Mouse (Mus musculus) MEL (cell line): ENCODE measurements at regions not wholly inside any gene's neighbourhood (a gene's known extent, or its start where the extent isn't known, plus 50 kb on each side); places are given as distances from the start of the nearest gene placed in this dataset.

Experiments used
- DNase-seq: peaks from one replicate; pipeline ENCODE4 v3.0.0; 2011; ENCODE audit warnings: low read depth, low spot score
- H3K27ac ChIP-seq: 2 replicates; pipeline ENCODE4 v1.5.1; 2012; ENCODE audit warnings: low read depth, mild to moderate bottlenecking, control low read depth, low read length, moderate library complexity; ENCODE audit not compliant: control insufficient read depth
- H3K27me3 ChIP-seq, 2 experiments: fragments of 150-350 bp in 1 of 2; sonication (generic) in 1 of 2; 2 replicates each; pipeline ENCODE4 v1.6.1; 2012; ENCODE audit warnings: low read length in 2 of 2, mild to moderate bottlenecking in 2 of 2, improper control_type of control experiment in 1 of 2, moderate library complexity in 1 of 2; ENCODE audit not compliant: insufficient read depth in 2 of 2, control insufficient read depth in 1 of 2
- H3K36me3 ChIP-seq, 2 experiments: 2 replicates each; pipeline ENCODE4 v1.6.1; 2012 to 2014; ENCODE audit warnings: low read length in 2 of 2, improper control_type of control experiment in 1 of 2, inconsistent platforms in 1 of 2, mild to moderate bottlenecking in 1 of 2; ENCODE audit not compliant: insufficient read depth in 2 of 2, control insufficient read depth in 1 of 2
- H3K4me1 ChIP-seq, 2 experiments: fragments of 150-350 bp in 1 of 2; sonication (generic) in 1 of 2; 2 replicates each; pipeline ENCODE4 v1.6.1; 2012; ENCODE audit warnings: low read length in 2 of 2, improper control_type of control experiment in 1 of 2, mild to moderate bottlenecking in 1 of 2; ENCODE audit not compliant: insufficient read depth in 2 of 2, control insufficient read depth in 1 of 2
- H3K4me3 ChIP-seq, 2 experiments: fragments of 150-350 bp in 1 of 2; sonication (generic) in 1 of 2; 2 replicates each; pipeline ENCODE4 v1.5.1; 2012; ENCODE audit warnings: low read depth in 2 of 2, low read length in 2 of 2, mild to moderate bottlenecking in 2 of 2, moderate library complexity in 2 of 2, control low read depth in 1 of 2, improper control_type of control experiment in 1 of 2; ENCODE audit not compliant: control insufficient read depth in 1 of 2, insufficient read depth in 1 of 2
- H3K79me2 ChIP-seq: 2 replicates; pipeline ENCODE4 v1.6.1; 2012; ENCODE audit warnings: mild to moderate bottlenecking, low read length, moderate library complexity; ENCODE audit not compliant: control insufficient read depth, poor library complexity, insufficient read depth
- H3K9ac ChIP-seq: 2 replicates; pipeline ENCODE4 v1.6.1; 2012; ENCODE audit warnings: low read depth, mild to moderate bottlenecking, control low read depth, low read length, moderate library complexity; ENCODE audit not compliant: control insufficient read depth, poor library complexity, severe bottlenecking
- H3K9me3 ChIP-seq: fragments of 150-350 bp; sonication (generic); replicated peaks from 2 replicates; pipeline ENCODE4 v1.6.1; 2012; ENCODE audit warnings: mild to moderate bottlenecking, low read length, improper control_type of control experiment, moderate library complexity; ENCODE audit not compliant: insufficient read depth
- CHD1 ChIP-seq: IDR thresholded peaks from 2 replicates; pipeline ENCODE4 v1.6.1; 2012; ENCODE audit warnings: low read depth, mild to moderate bottlenecking, inconsistent platforms, low read length, improper control_type of control experiment
- CHD2 ChIP-seq: IDR thresholded peaks from 2 replicates; pipeline ENCODE4 v1.6.1; 2011; ENCODE audit warnings: low read length, improper control_type of control experiment
- E2F4 ChIP-seq: IDR thresholded peaks from 2 replicates; pipeline ENCODE4 v1.6.1; 2011; ENCODE audit warnings: low read depth, low read length, improper control_type of control experiment, borderline replicate concordance
- ELF1 ChIP-seq: IDR thresholded peaks from 2 replicates; pipeline ENCODE4 v1.6.1; 2014; ENCODE audit warnings: low read depth, mild to moderate bottlenecking, inconsistent platforms, low read length, improper control_type of control experiment, moderate library complexity
- EP300 ChIP-seq, 2 experiments: IDR thresholded peaks; 2 replicates each; pipeline ENCODE4 v1.6.1; 2011; ENCODE audit warnings: improper control_type of control experiment in 2 of 2, low read length in 2 of 2, low read depth in 1 of 2, mild to moderate bottlenecking in 1 of 2
- ETS1 ChIP-seq: IDR thresholded peaks from 2 replicates; pipeline ENCODE4 v1.6.1; 2012; ENCODE audit warnings: low read depth, mild to moderate bottlenecking, inconsistent platforms, low read length, improper control_type of control experiment, moderate library complexity
- GATA1 ChIP-seq: IDR thresholded peaks from 2 replicates; pipeline ENCODE4 v1.6.1; 2011; ENCODE audit warnings: low read depth, low read length, improper control_type of control experiment
- HCFC1 ChIP-seq: IDR thresholded peaks from 2 replicates; pipeline ENCODE4 v1.6.1; 2012; ENCODE audit warnings: low read depth, mild to moderate bottlenecking, inconsistent platforms, low read length, improper control_type of control experiment, moderate library complexity
- JUND ChIP-seq: IDR thresholded peaks from 2 replicates; pipeline ENCODE4 v1.6.1; 2011; ENCODE audit warnings: low read depth, mild to moderate bottlenecking, improper control_type of control experiment, low read length
- KAT2A ChIP-seq: conservative IDR thresholded peaks from 2 replicates; pipeline ENCODE4 v1.6.1; 2012; ENCODE audit warnings: low read depth, low read length, improper control_type of control experiment, inconsistent platforms
- MAZ ChIP-seq: IDR thresholded peaks from 2 replicates; pipeline ENCODE4 v1.6.1; 2012; ENCODE audit warnings: low read depth, mild to moderate bottlenecking, inconsistent platforms, low read length, improper control_type of control experiment
- MEF2A ChIP-seq: IDR thresholded peaks from 2 replicates; pipeline ENCODE4 v1.6.1; 2014; ENCODE audit warnings: low read depth, mild to moderate bottlenecking, inconsistent platforms, low read length, improper control_type of control experiment; ENCODE audit not compliant: poor library complexity, insufficient replicate concordance, severe bottlenecking; ENCODE audit errors: extremely low read depth
- NRF1 ChIP-seq: IDR thresholded peaks from 2 replicates; pipeline ENCODE4 v1.6.1; 2014; ENCODE audit warnings: low read depth, mild to moderate bottlenecking, inconsistent platforms, low read length, improper control_type of control experiment, moderate library complexity; ENCODE audit not compliant: poor library complexity, insufficient read depth, severe bottlenecking
- POLR2A ChIP-seq, 2 experiments: IDR thresholded peaks; 2 replicates each; pipeline ENCODE4 v1.6.1; 2011 to 2012; ENCODE audit warnings: low read length in 2 of 2, mild to moderate bottlenecking in 2 of 2, control low read depth in 1 of 2, improper control_type of control experiment in 1 of 2, low read depth in 1 of 2, moderate library complexity in 1 of 2; ENCODE audit not compliant: control insufficient read depth in 1 of 2, insufficient read depth in 1 of 2, poor library complexity in 1 of 2
- POLR2AphosphoS2 ChIP-seq: IDR thresholded peaks from 2 replicates; pipeline ENCODE4 v1.6.1; 2011; ENCODE audit warnings: low read length, improper control_type of control experiment
- SMC3 ChIP-seq: IDR thresholded peaks from 2 replicates; pipeline ENCODE4 v1.6.1; 2011; ENCODE audit warnings: low read depth, low read length, improper control_type of control experiment
- TAL1 ChIP-seq: IDR thresholded peaks from 2 replicates; pipeline ENCODE4 v1.6.1; 2012; ENCODE audit warnings: mild to moderate bottlenecking, inconsistent platforms, low read length, moderate library complexity, mixed read lengths
- TBP ChIP-seq: IDR thresholded peaks from 2 replicates; pipeline ENCODE4 v1.8.0; 2011; ENCODE audit warnings: low read depth, low read length, improper control_type of control experiment

DNA sequence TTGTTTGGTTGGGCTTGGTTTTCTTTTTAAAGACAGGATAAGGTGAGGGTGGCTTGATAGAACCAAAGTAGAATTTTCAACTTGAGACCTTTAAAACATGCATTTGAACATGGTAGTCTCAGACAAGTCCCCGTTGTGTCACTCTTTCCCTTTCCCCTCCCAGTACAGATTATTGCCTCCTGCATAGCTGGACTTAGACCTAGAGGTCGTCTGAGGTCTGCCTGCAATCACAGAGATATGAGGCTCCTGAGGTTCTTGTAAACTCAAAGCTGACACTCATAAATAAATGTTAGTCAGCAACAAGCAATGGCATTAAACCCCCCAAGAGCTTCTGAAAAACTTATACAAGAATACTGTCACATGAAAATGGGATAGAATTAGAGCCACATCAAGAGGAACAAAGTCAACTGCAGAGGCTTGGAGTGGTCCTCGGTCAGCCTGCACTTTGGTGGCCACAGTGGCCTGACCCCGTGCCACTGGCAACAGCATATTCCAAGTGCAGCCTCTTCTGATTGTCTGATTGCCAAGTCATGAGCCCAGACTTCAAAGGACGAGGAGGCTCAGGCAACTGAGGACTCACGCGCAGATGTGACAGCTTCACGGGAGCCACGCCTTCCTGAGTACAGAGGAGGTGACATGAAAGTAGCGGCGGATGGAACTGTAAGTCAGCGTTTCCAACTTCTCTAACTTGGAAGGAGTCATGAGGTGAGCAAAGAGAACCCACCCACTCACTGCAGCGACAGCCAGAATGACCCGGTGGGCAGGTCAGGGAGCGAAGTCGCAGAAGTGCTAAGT is 148.8 kb upstream of the Ado start:
- no peaks in the 10 kb centered on the region for H3K36me3 ChIP-seq
- H3K27ac ChIP-seq: no peak overlapping the region
- DNase-seq: no peak
- no peak overlapping the region for H3K4me3 ChIP-seq
- no peak overlapping the region for H3K9ac ChIP-seq
- H3K9me3 ChIP-seq: no peaks in the 10 kb centered on the region
- TF ChIP-seq KAT2A (no peak), TBP (no peak), NRF1 (no peak), MEF2A (no peak), POLR2A (IDR thresholded peaks at IDR 0.05; ENCODE audit: control insufficient read depth in 1 of 2, insufficient read depth in 1 of 2, low read depth in 1 of 2, low read length in 2 of 2, poor library complexity in 1 of 2) (no peak), CHD1 (no peak), HCFC1 (no peak), TAL1 (no peak), CHD2 (no peak), SMC3 (no peak), EP300 (IDR thresholded peaks at IDR 0.05; ENCODE audit: low read depth in 1 of 2, low read length in 2 of 2) (no peak), JUND (no peak), POLR2AphosphoS2 (no peak), ELF1 (no peak), MAZ (no peak), E2F4 (no peak), GATA1 (no peak)
- TF ChIP-seq, all 39 proteins: peak for 0
- no peaks in the 10 kb centered on the region for H3K27me3 ChIP-seq
- no peaks in the 10 kb centered on the region for H3K79me2 ChIP-seq
- no peaks in the 10 kb centered on the region for H3K4me1 ChIP-seq

DNA sequence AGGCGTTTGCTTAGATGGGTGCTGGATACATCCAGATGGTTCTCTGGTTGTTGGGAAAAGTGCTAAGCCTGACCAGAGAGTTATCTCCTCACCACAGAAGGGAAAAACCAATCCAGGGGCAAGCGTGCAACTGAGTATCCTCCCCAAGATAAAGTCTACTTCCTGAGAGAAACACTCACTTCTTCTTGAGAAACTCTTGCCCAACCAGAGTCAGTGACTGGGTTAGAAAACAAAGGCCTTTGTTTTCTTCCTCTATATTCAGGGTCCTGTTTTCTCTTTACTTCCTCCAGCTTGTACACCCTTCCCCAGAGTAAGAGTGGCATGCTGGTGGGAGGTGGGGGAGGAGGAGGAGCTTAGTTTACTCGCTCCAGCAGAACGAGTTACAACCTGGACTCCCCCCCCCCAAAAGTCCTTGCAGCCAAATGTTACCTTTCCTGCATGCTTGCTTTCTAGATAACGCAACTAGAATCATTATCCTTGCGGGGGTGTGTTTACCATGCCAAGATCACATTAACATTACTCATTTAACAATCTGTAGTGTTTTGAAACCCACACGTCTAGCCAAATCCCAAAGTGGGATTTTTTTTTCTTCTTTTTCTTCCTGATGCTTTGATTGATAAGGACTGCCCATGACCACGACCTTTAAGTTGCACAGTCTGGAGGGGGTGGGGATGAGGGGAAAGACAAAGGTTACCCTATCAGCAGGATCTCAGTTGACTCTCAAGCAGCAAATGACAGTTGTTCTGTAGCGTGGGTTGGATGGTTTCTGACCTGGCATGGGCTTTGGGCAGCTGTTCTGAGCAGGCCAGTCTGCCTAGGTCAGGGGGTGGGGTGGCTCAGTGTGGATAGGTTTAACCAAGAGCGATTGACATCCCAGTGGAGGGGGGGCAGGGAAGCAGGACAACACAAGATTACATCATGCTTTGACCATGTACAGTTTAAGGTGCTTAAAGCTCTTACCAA is 147.4 kb upstream of the Ado start:
- H3K9me3 ChIP-seq: no peaks in the 10 kb centered on the region
- no peak overlapping the region for H3K4me3 ChIP-seq
- no peak overlapping the region for H3K9ac ChIP-seq
- DNase-seq: peak; percentile 20
- H3K4me1 ChIP-seq: no peaks in the 10 kb centered on the region
- no peaks in the 10 kb centered on the region for H3K36me3 ChIP-seq
- TF ChIP-seq EP300 (IDR thresholded peaks at IDR 0.05; ENCODE audit: low read depth in 1 of 2, low read length in 2 of 2) (peak; percentile 33 to 35; a peak in 1 of 4 replicates), ETS1 (no peak)
- no peaks in the 10 kb centered on the region for H3K27me3 ChIP-seq
- no peak overlapping the region for H3K27ac ChIP-seq
- no peaks in the 10 kb centered on the region for H3K79me2 ChIP-seq
